Mouse (Mus musculus) heart, adult 2 months (tissue): ENCODE results near the gene Fam155a.

Source experiments
- CTCF ChIP-seq: fragments of 200-600 bp; IDR thresholded peaks from 2 replicates; pipeline ENCODE4 v1.8.1; 2022; ENCODE audit warnings: antibody characterized with exemption, mild to moderate bottlenecking, moderate library complexity
- EP300 ChIP-seq: fragments of 200-500 bp; IDR thresholded peaks from 2 replicates; pipeline ENCODE4 v1.6.1; 2011; ENCODE audit warnings: low read depth, low read length, control low read depth; ENCODE audit not compliant: insufficient read depth
- POLR2A ChIP-seq: fragments of 200-500 bp; IDR thresholded peaks from 2 replicates; pipeline ENCODE4 v1.6.1; 2011; ENCODE audit warnings: mild to moderate bottlenecking, low read depth, low read length, control low read depth; ENCODE audit not compliant: insufficient read depth

- TF ChIP-seq CTCF (no peak), POLR2A (no peak), EP300 (no peak)
Observed at GRCm38 (mm10) chr8:9369201-9369600, 401.8 kb downstream of the Fam155a start.
